Mouse (Mus musculus) MEL (cell line): ENCODE results near the gene Dlg1.

Source experiments
- BHLHE40 ChIP-seq: IDR thresholded peaks from 2 replicates; pipeline ENCODE4 v1.6.1; 2012; ENCODE audit warnings: low read depth, mild to moderate bottlenecking, inconsistent platforms, low read length, improper control_type of control experiment, borderline replicate concordance
- CTCF ChIP-seq, 3 experiments: IDR thresholded peaks in 2 of 3; conservative IDR thresholded peaks in 1 of 3; 2 replicates each; pipeline ENCODE4 v1.5.1; 2011 to 2012; ENCODE audit warnings: low read length in 3 of 3, low read depth in 2 of 3, mild to moderate bottlenecking in 2 of 3, improper control_type of control experiment in 1 of 3, inconsistent platforms in 1 of 3, mixed read lengths in 1 of 3, moderate library complexity in 1 of 3; ENCODE audit not compliant: control insufficient read depth in 1 of 3, insufficient read depth in 1 of 3, poor library complexity in 1 of 3, severe bottlenecking in 1 of 3
- EP300 ChIP-seq, 2 experiments: IDR thresholded peaks; 2 replicates each; pipeline ENCODE4 v1.6.1; 2011; ENCODE audit warnings: improper control_type of control experiment in 2 of 2, low read length in 2 of 2, low read depth in 1 of 2, mild to moderate bottlenecking in 1 of 2
- GATA1 ChIP-seq: IDR thresholded peaks from 2 replicates; pipeline ENCODE4 v1.6.1; 2011; ENCODE audit warnings: low read depth, low read length, improper control_type of control experiment
- HCFC1 ChIP-seq: IDR thresholded peaks from 2 replicates; pipeline ENCODE4 v1.6.1; 2012; ENCODE audit warnings: low read depth, mild to moderate bottlenecking, inconsistent platforms, low read length, improper control_type of control experiment, moderate library complexity
- KAT2A ChIP-seq: conservative IDR thresholded peaks from 2 replicates; pipeline ENCODE4 v1.6.1; 2012; ENCODE audit warnings: low read depth, low read length, improper control_type of control experiment, inconsistent platforms
- MAFK ChIP-seq: IDR thresholded peaks from 2 replicates; pipeline ENCODE4 v1.6.1; 2011; ENCODE audit warnings: low read depth, mild to moderate bottlenecking, low read length, improper control_type of control experiment, borderline replicate concordance
- MAX ChIP-seq: IDR thresholded peaks from 2 replicates; pipeline ENCODE4 v1.6.1; 2011; ENCODE audit warnings: low read length, improper control_type of control experiment
- MEF2A ChIP-seq: IDR thresholded peaks from 2 replicates; pipeline ENCODE4 v1.6.1; 2014; ENCODE audit warnings: low read depth, mild to moderate bottlenecking, inconsistent platforms, low read length, improper control_type of control experiment; ENCODE audit not compliant: poor library complexity, insufficient replicate concordance, severe bottlenecking; ENCODE audit errors: extremely low read depth
- POLR2A ChIP-seq, 2 experiments: IDR thresholded peaks; 2 replicates each; pipeline ENCODE4 v1.6.1; 2011 to 2012; ENCODE audit warnings: low read length in 2 of 2, mild to moderate bottlenecking in 2 of 2, control low read depth in 1 of 2, improper control_type of control experiment in 1 of 2, low read depth in 1 of 2, moderate library complexity in 1 of 2; ENCODE audit not compliant: control insufficient read depth in 1 of 2, insufficient read depth in 1 of 2, poor library complexity in 1 of 2
- POLR2AphosphoS2 ChIP-seq: IDR thresholded peaks from 2 replicates; pipeline ENCODE4 v1.6.1; 2011; ENCODE audit warnings: low read length, improper control_type of control experiment
- ZC3H11A ChIP-seq: IDR thresholded peaks from 2 replicates; pipeline ENCODE4 v1.6.1; 2012; ENCODE audit warnings: low read depth, mild to moderate bottlenecking, inconsistent platforms, low read length, improper control_type of control experiment
- ZKSCAN1 ChIP-seq: IDR thresholded peaks from 2 replicates; pipeline ENCODE4 v1.6.1; 2012; ENCODE audit warnings: low read depth, mild to moderate bottlenecking, inconsistent platforms, low read length, improper control_type of control experiment, moderate library complexity

- no peak for TF ChIP-seq POLR2A (IDR thresholded peaks at IDR 0.05; ENCODE audit: control insufficient read depth in 1 of 2, insufficient read depth in 1 of 2, low read depth in 1 of 2, low read length in 2 of 2, poor library complexity in 1 of 2)
- TF ChIP-seq KAT2A, result no peak
- no peak for TF ChIP-seq ZKSCAN1
- TF ChIP-seq EP300 (IDR thresholded peaks at IDR 0.05; ENCODE audit: low read depth in 1 of 2, low read length in 2 of 2), result no peak
- TF ChIP-seq CTCF (IDR thresholded peaks at IDR 0.05 in 2 of 3, conservative IDR thresholded peaks at IDR 0.05 in 1 of 3; ENCODE audit: control insufficient read depth in 1 of 3, insufficient read depth in 1 of 3, low read depth in 2 of 3, low read length in 3 of 3, poor library complexity in 1 of 3, severe bottlenecking in 1 of 3), result no peak
- no peak for TF ChIP-seq GATA1
- TF ChIP-seq POLR2AphosphoS2, result no peak
- no peak for TF ChIP-seq HCFC1
- TF ChIP-seq MEF2A, result no peak
- TF ChIP-seq ZC3H11A, result no peak
- no peak for TF ChIP-seq MAFK
- no peak for TF ChIP-seq BHLHE40
- no peak for TF ChIP-seq MAX
Measured at GRCm38 (mm10) chr16:31890907-31891306, 227.7 kb downstream of the Dlg1 start.
